Mouse (Mus musculus) cortical plate, adult 2 months (tissue): ENCODE measurements around the gene Clptm1.

ENCODE experiments used
- CTCF ChIP-seq: fragments of 200-500 bp; IDR thresholded peaks from 2 replicates; pipeline ENCODE4 v1.5.1; 2011; ENCODE audit warnings: mild to moderate bottlenecking, control low read depth, low read length; ENCODE audit not compliant: insufficient read depth; ENCODE audit errors: extremely low read depth
- POLR2A ChIP-seq: fragments of 200-500 bp; IDR thresholded peaks from 2 replicates; pipeline ENCODE4 v1.6.1; 2011; ENCODE audit warnings: mild to moderate bottlenecking, low read length, control low read depth; ENCODE audit not compliant: insufficient read depth; ENCODE audit errors: extremely low read depth

DNA sequence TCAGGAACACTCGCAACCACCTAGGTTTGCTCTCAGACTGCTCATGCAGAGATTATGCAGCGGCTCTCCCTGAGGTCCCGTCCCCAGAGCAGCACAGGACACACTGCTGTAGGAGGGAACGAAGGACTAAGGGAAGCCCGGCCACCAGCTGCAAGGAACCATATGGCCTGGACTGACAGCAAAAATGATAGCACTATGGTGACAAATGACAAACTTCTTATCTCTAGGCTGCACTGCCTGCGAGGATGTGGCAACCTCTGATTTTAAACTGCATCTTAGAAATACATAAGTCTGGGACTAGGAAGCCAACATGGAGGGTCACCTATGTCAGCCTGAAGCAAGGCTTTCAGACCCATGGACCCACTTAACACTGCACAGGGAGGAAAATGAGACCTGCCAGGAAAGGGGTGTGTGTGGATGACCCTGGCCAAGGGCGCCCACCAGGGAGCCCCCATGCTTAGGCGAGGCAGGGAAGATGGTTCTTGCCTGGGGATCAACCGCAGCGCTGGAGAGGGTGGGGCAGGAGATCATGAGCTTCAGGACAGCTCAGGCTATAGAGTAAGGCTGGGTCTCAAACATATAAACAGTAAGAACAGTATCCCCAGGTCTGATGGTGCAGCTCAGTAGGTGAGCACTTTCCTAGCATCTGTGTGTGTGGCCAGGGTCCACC lies 71.6 kb downstream of the Clptm1 start:
- TF ChIP-seq CTCF, result no peak
- no peak for TF ChIP-seq POLR2A
